In the genomic region with DNA sequence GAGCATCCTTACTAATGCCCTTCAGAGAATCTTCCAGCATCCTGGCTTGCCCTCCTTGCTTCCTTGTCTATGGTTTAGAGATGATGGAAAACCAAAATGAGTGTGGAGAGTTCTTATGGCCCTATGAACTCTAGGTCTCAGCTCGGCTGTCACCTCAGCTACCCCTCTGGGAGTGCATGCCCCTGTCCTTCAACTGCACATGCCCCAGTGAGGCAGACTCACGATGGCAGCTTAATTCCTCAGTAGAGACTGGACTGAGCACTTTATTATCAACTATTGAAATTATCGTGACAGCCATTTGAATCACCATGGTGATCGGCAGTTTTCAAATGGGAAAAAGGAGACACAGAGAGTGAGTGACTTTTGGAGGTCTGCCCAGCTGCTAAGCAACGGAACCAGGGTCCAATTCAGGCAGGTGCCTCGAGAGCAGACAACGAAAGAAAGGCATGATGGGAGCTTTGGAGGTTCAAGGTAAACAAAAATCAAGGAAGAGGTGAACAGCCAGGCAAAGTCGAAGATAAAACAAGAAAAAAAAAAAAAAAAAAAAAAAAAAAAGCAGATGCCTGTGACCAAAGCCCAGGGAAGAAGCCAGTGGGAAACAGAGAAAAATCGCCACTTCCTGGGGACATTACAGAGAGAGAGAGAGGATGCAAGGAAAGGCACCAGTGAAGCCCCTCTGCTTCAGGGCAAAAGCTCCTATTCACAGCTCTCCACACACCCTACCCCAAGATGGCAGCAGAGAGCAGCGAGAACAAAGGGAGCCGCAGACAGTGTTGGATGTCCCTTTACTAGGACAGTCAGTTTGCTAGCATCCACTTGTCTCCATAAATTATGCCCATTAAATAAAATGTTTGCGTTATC, we compare ENCODE assay signal across 9 mouse cellular contexts.
DNase-seq lines count a peak whose midpoint lies in the region; ATAC-seq and TF ChIP-seq lines count a peak whose summit lies in the region.
"Had no signal": no experiment of that assay in that cellular context is flagged by ENCODE, and none has a peak within 500 bp of the region (broad histone marks: within the 10 kb centered on the region; RNA-seq: fewer than 3 reads in every experiment).

No protein-coding gene starts in this region.

- H3K36me3 ChIP-seq in liver, postnatal 0 days (replicated peaks; ENCODE audit: insufficient read depth, low read length): no peaks in the 10 kb centered on the region

- 43% methylated on average over 12 of the region's 12 CpGs for WGBS in liver, postnatal 0 days (ENCODE audit: insufficient replicate concordance)

- H3K4me3 ChIP-seq in liver, postnatal 0 days (ENCODE audit: low read depth, low read length): no peak overlapping the region
- H3K4me3 ChIP-seq: erythroblast, embryonic 14.5 days had no signal

- DNase-seq in urinary bladder, postnatal 25 days (ENCODE audit: low spot score): peak; percentile 43
- no peak for DNase-seq in urinary bladder, adult 2 months (ENCODE audit: low spot score)
- peak; percentile 60 to 61 for DNase-seq in cerebellum, adult 18-20 months
- peak; percentile 41 for DNase-seq in kidney, adult 9 months
- peak; percentile 59 for DNase-seq in liver, postnatal 0 days
- peak; percentile 23 for DNase-seq in retina, adult 2 months (ENCODE audit: low read depth, low spot score)
- DNase-seq in natural killer cell, adult 2 months (ENCODE audit: low spot score in 2 of 2): no peak

- TF ChIP-seq EP300 in liver, postnatal 0 days (IDR thresholded peaks at IDR 0.05; ENCODE audit: low read depth): no peak

- peak; percentile 65 for TF ChIP-seq CTCF in liver, postnatal 0 days (IDR thresholded peaks at IDR 0.05; ENCODE audit: low read depth)

- H3K9ac ChIP-seq in liver, postnatal 0 days (replicated peaks): no peak overlapping the region

- no peaks in the 10 kb centered on the region for H3K4me1 ChIP-seq in liver, postnatal 0 days (ENCODE audit: insufficient read depth)

- H3K9me3 ChIP-seq in liver, postnatal 0 days (ENCODE audit: low read length): no peaks in the 10 kb centered on the region

- peak; percentile 76; the same call in 1 of the 2 replicates for ATAC-seq in frontal cortex, adult (ENCODE audit: low TSS enrichment)
- no peak for ATAC-seq in liver, postnatal 0 days

- no peak overlapping the region for H3K4me2 ChIP-seq in liver, postnatal 0 days (ENCODE audit: low read depth, low read length)

- no peaks in the 10 kb centered on the region for H3K27me3 ChIP-seq in liver, postnatal 0 days (ENCODE audit: insufficient read depth, low read length)

- no peak overlapping the region for H3K27ac ChIP-seq in liver, postnatal 0 days (ENCODE audit: low read depth)

Comparison
In these comparisons a context has a peak if more than half of its experiments do, and no peak if none do; other contexts are left out.
1. DNase-seq: peak in urinary bladder, postnatal 25 days (single experiment), cerebellum, adult 18-20 months (2 of 2), kidney, adult 9 months (single experiment), liver, postnatal 0 days (single experiment) and retina, adult 2 months (single experiment); none in urinary bladder, adult 2 months (single experiment) and natural killer cell, adult 2 months (0 of 2).